Mouse (Mus musculus) left cerebral cortex, postnatal 25 days (tissue): ENCODE measurements at regions not wholly inside any gene's neighbourhood (a gene's known extent, or its start where the extent isn't known, plus 50 kb on each side); places are given as distances from the start of the nearest gene placed in this dataset.
"Not testable (repeated sequence)": the region's sequence is repeated elsewhere in the genome, so short reads cannot be mapped to it uniquely, and the experiment has no call there.

Experiments
- DNase-seq, 2 experiments: peaks; one replicate each; pipeline ENCODE4 v3.0.0; 2022; ENCODE audit warnings: low spot score in 2 of 2, mixed read lengths in 1 of 2
- intact Hi-C: fragments of 180-260 bp; cut with DNase I; formaldehyde crosslinking; loops from one replicate; pipeline ENCODE4 v1.15.1; 2025

- intact Hi-C loops = no loop called here
- DNase-seq = no peak
These were observed 152.7 kb downstream of the Amy2a5 start for GRCm38 (mm10) chr3:113105979-113106378.

- DNase-seq, intact Hi-C loops: not testable (repeated sequence)
These were observed 167.8 kb downstream of the Amy2a5 start for GRCm38 (mm10) chr3:113090850-113091249.

GRCm38 (mm10) chr3:113080704-113081103, 177.9 kb downstream of the Amy2a5 start:
- intact Hi-C loops = no loop called here

More at GRCm38 (mm10) chr3:113080704-113081103, 177.9 kb downstream of the Amy2a5 start:
- DNase-seq = peak; percentile 51 to 58
